Mouse (Mus musculus) limb, embryonic 11.5 days (tissue): ENCODE measurements at regions not wholly inside any gene's neighbourhood (a gene's known extent, or its start where the extent isn't known, plus 50 kb on each side); places are given as distances from the start of the nearest gene placed in this dataset.

ENCODE experiments used
- ATAC-seq: fragments of 200-750 bp; cut with Nextera tagmentation; 2 replicates; pipeline ENCODE4 v1.8.0; 2017; ENCODE audit warnings: low read depth; ENCODE audit not compliant: insufficient number of reproducible peaks, low FRiP score, low TSS enrichment
- DNase-seq: peaks from one replicate; pipeline ENCODE4 v3.0.0-alpha.2; 2015; ENCODE audit warnings: low spot score
- H3K27ac ChIP-seq: fragments of 300-500 bp; sonication (generic); replicated peaks from 2 replicates; pipeline ENCODE4 v1.5.1; 2014; ENCODE audit warnings: low read depth, mild to moderate bottlenecking, low read length
- H3K27me3 ChIP-seq: fragments of 300-500 bp; sonication (generic); 2 replicates; pipeline ENCODE4 v1.6.1; 2014; ENCODE audit warnings: mild to moderate bottlenecking, low read length, mixed read lengths; ENCODE audit not compliant: control insufficient read depth, insufficient read depth
- H3K36me3 ChIP-seq: fragments of 300-500 bp; sonication (generic); 2 replicates; pipeline ENCODE4 v1.6.1; 2014; ENCODE audit warnings: mild to moderate bottlenecking, low read length, moderate library complexity, mixed read lengths; ENCODE audit not compliant: control insufficient read depth, insufficient read depth
- H3K4me1 ChIP-seq: fragments of 300-500 bp; sonication (generic); 2 replicates; pipeline ENCODE4 v1.6.1; 2014; ENCODE audit warnings: low read length, mixed read lengths; ENCODE audit not compliant: control insufficient read depth, insufficient read depth
- H3K4me2 ChIP-seq: fragments of 300-500 bp; sonication (generic); 2 replicates; pipeline ENCODE4 v1.6.1; 2014; ENCODE audit warnings: low read depth, mild to moderate bottlenecking, moderate library complexity; ENCODE audit not compliant: severe bottlenecking
- H3K4me3 ChIP-seq: fragments of 300-500 bp; sonication (generic); 2 replicates; pipeline ENCODE4 v1.5.1; 2014; ENCODE audit warnings: low read depth, low read length
- H3K9ac ChIP-seq: fragments of 300-500 bp; sonication (generic); 2 replicates; pipeline ENCODE4 v1.6.1; 2014; ENCODE audit warnings: mild to moderate bottlenecking, low read length
- H3K9me3 ChIP-seq: fragments of 300-500 bp; sonication (generic); 2 replicates; pipeline ENCODE4 v1.6.1; 2016; ENCODE audit warnings: low read length; ENCODE audit not compliant: control insufficient read depth
- WGBS: fragments of 180-500 bp; shearing (Covaris S2); extraction: QIAGEN DNeasy Blood & Tissue Kit; methylation state at CpG from one replicate; pipeline ENCODE4 v1.1.7; 2014; 5-methylcytosine and 5-hydroxymethylcytosine counted together

GRCm38 (mm10) chr1:125084906-125085305, 350.6 kb downstream of the Actr3 start:
- 90% methylated on average over 4 of the region's 4 CpGs for WGBS
- no peak overlapping the region for H3K4me2 ChIP-seq
- DNase-seq (no peak), ATAC-seq (no peak)
- H3K9me3 ChIP-seq, result no peaks in the 10 kb centered on the region
- H3K27me3 ChIP-seq, result no peaks in the 10 kb centered on the region
- no peaks in the 10 kb centered on the region for H3K36me3 ChIP-seq
- H3K27ac ChIP-seq, result no peak overlapping the region
- H3K4me1 ChIP-seq, result no peaks in the 10 kb centered on the region
- H3K9ac ChIP-seq, result no peak overlapping the region
- H3K4me3 ChIP-seq, result no peak overlapping the region

DNA sequence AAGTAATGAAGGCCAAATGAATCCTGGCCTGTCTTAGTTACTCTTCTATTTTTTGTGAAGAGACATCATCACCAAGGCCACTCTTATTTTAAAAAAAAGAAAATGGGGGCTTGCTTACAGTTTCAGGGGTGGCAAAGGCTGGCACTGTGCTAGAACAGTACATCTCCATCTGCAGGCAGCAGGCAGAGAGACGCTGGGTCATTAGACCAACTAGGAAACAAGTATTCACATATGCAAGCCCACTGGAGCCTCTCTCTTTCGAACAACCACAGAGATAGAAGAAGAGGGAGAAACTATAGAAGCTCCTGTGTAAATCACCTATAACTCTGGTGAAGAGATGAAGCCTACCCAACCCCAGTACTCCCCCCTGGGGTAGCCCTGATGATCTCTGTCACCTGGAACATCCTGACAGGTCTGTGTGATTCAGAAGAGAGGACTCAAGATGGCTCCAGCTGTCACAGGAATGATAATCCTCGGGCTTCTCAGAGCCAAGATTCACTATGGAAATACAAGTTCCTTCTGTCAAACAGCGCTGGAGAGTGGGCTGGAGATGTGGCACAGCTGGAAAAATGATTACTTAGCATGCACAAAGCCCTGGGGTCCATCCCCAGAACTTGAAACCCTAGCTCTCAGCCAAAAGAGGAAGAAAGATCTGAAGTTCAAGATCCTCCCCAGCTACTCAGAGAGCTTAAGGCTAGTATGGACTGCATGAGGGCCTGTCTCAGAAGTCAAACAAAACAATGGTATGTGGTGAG, 395.8 kb downstream of the Actr3 start:
- no peak overlapping the region for H3K4me3 ChIP-seq
- H3K4me1 ChIP-seq, result no peaks in the 10 kb centered on the region
- WGBS, result 69% methylated on average over 4 of the region's 4 CpGs
- ATAC-seq, result no peak
- H3K9me3 ChIP-seq, result no peaks in the 10 kb centered on the region
- no peak overlapping the region for H3K9ac ChIP-seq
- H3K4me2 ChIP-seq, result no peak overlapping the region
- no peak for DNase-seq
- H3K27me3 ChIP-seq, result no peaks in the 10 kb centered on the region
- H3K27ac ChIP-seq, result no peak overlapping the region
- H3K36me3 ChIP-seq, result no peaks in the 10 kb centered on the region

- Histone ChIP-seq H3K9ac (no peak overlapping the region), H3K27ac (no peak overlapping the region), H3K36me3 (no peaks in the 10 kb centered on the region), H3K4me2 (no peak overlapping the region), H3K4me3 (no peak overlapping the region), H3K27me3 (no peaks in the 10 kb centered on the region), H3K9me3 (no peaks in the 10 kb centered on the region), H3K4me1 (no peaks in the 10 kb centered on the region)
- DNase-seq (no peak), ATAC-seq (no peak)
- WGBS, result 93% methylated on average over 4 of the region's 4 CpGs
These were observed 422.2 kb downstream of the Actr3 start for GRCm38 (mm10) chr1:125013301-125013700.

DNA sequence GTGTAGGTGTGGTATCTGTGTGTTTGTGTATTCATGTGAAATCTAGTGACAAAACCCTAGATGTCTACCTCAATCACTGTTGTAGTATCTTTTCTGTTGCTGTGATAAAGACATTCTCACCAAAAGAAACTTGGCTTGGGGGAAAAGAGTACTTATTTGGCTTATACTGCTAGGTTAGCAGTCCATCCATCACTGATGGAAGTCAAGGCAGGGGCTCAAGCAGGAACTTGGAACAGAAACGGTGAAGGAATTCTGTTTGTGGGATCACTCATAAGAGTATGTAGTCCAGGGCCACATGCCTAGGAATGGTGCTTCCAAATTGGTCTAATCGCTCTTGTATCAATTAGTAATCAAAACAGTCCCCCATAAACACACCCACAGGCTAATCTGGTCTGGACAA, 423.6 kb downstream of the Actr3 start:
- Histone ChIP-seq H3K9me3 (no peaks in the 10 kb centered on the region), H3K4me2 (no peak overlapping the region), H3K9ac (no peak overlapping the region), H3K4me3 (no peak overlapping the region), H3K27ac (no peak overlapping the region), H3K36me3 (no peaks in the 10 kb centered on the region), H3K27me3 (no peaks in the 10 kb centered on the region), H3K4me1 (no peaks in the 10 kb centered on the region)
- ATAC-seq (no peak), DNase-seq (no peak)
- WGBS, result 76% methylated on average over 2 of the region's 2 CpGs

GRCm38 (mm10) chr1:124997577-124997976, 437.9 kb downstream of the Actr3 start:
- Histone ChIP-seq H3K9ac (no peak overlapping the region), H3K4me1 (no peaks in the 10 kb centered on the region), H3K9me3 (no peaks in the 10 kb centered on the region), H3K27me3 (no peaks in the 10 kb centered on the region), H3K27ac (no peak overlapping the region), H3K4me3 (no peak overlapping the region), H3K36me3 (no peaks in the 10 kb centered on the region), H3K4me2 (no peak overlapping the region)
- ATAC-seq (no peak), DNase-seq (no peak)
- 59% methylated on average over 1 of the region's 1 CpGs for WGBS

- Histone ChIP-seq H3K4me3 (no peak overlapping the region), H3K9me3 (no peaks in the 10 kb centered on the region), H3K4me2 (no peak overlapping the region), H3K27ac (no peak overlapping the region), H3K27me3 (no peaks in the 10 kb centered on the region), H3K9ac (no peak overlapping the region), H3K36me3 (no peaks in the 10 kb centered on the region), H3K4me1 (no peaks in the 10 kb centered on the region)
- DNase-seq, result no peak
- no peak for ATAC-seq
These were observed 484.7 kb downstream of the Actr3 start for GRCm38 (mm10) chr1:124950849-124951248.

DNA sequence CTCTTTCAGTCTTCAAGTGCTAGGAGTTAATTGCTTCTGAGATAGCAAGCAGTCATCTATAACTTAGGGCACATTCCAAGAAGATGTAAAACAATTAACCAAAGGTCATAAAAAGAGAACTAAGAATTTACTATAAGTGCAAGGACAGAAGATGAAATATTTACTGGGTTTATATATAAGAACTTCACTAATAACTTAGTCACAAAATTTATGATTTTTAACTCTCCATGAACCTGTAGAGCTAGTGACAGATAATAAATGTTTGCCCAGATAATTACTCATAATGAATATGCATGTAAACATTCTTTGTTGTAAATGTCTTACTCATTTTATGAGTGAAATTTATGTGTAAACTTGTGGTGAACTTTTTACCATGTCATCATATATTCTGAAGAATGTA, 531.2 kb downstream of the Actr3 start:
- Histone ChIP-seq H3K27ac (no peak overlapping the region), H3K4me1 (no peaks in the 10 kb centered on the region), H3K4me2 (no peak overlapping the region), H3K27me3 (no peaks in the 10 kb centered on the region), H3K9ac (no peak overlapping the region), H3K36me3 (no peaks in the 10 kb centered on the region), H3K9me3 (no peaks in the 10 kb centered on the region), H3K4me3 (no peak overlapping the region)
- DNase-seq (no peak), ATAC-seq (no peak)

DNA sequence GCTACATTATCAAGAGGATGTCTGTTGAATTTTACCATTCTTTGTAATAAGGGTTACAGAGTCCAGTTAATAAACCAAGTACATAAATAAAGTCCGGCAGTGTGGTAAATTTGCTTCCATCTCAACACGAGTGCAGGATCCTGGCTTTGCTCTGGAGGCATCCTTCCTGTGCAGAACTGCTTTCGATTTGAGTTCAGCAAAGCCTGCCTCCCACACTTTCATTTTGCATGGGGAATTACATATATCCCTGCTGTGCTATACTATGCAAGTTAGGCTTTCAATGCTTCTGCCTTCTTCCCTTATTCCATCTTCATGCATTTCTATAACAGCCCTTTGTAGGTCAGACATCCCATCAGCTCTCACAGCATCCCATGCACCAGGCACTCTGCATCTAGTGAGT, 564.4 kb downstream of the Actr3 start:
- DNase-seq, result no peak

GRCm38 (mm10) chr1:124866248-124866647, 569.3 kb downstream of the Actr3 start:
- Histone ChIP-seq H3K9ac (no peak overlapping the region), H3K4me3 (no peak overlapping the region), H3K27me3 (no peaks in the 10 kb centered on the region), H3K27ac (no peak overlapping the region), H3K9me3 (no peaks in the 10 kb centered on the region), H3K36me3 (no peaks in the 10 kb centered on the region), H3K4me1 (no peaks in the 10 kb centered on the region), H3K4me2 (no peak overlapping the region)
- DNase-seq (no peak), ATAC-seq (no peak)
- WGBS, result 88% methylated on average over 3 of the region's 3 CpGs

More for the DNA sequence above, 564.4 kb downstream of the Actr3 start:
- 88% methylated on average over 3 of the region's 3 CpGs for WGBS
- H3K4me3 ChIP-seq, result no peak overlapping the region
- H3K4me2 ChIP-seq, result no peak overlapping the region
- no peaks in the 10 kb centered on the region for H3K36me3 ChIP-seq
- no peak for ATAC-seq
- H3K9ac ChIP-seq, result no peak overlapping the region
- H3K27ac ChIP-seq, result no peak overlapping the region
- no peaks in the 10 kb centered on the region for H3K27me3 ChIP-seq
- no peaks in the 10 kb centered on the region for H3K9me3 ChIP-seq
- no peaks in the 10 kb centered on the region for H3K4me1 ChIP-seq
